Mouse (Mus musculus) E14TG2a.4 (cell line): Measurements from ENCODE around the gene Taf6.

Source experiments
- H3K27me3 ChIP-seq: 2 replicates; pipeline ENCODE4 v1.6.1; 2014; ENCODE audit warnings: low read length, control low read depth; ENCODE audit not compliant: insufficient read depth
- H3K36me3 ChIP-seq: 2 replicates; pipeline ENCODE4 v1.6.1; 2014; ENCODE audit warnings: low read length, control low read depth; ENCODE audit not compliant: insufficient read depth
- H3K4me1 ChIP-seq: replicated peaks from 2 replicates; pipeline ENCODE4 v1.6.1; 2014; ENCODE audit warnings: low read depth, low read length, control low read depth
- H3K4me3 ChIP-seq: replicated peaks from 2 replicates; pipeline ENCODE4 v1.5.1; 2014; ENCODE audit warnings: mild to moderate bottlenecking, low read length
- H3K9me3 ChIP-seq: 2 replicates; pipeline ENCODE4 v1.6.1; 2014; ENCODE audit warnings: low read length, control low read depth
- CTCF ChIP-seq: conservative IDR thresholded peaks from 2 replicates; pipeline ENCODE4 v1.5.1; 2014; ENCODE audit warnings: low read length
- NANOG ChIP-seq: IDR thresholded peaks from 2 replicates; pipeline ENCODE4 v1.6.1; 2014; ENCODE audit warnings: borderline replicate concordance, low read length, mixed read lengths
- POU5F1 ChIP-seq: IDR thresholded peaks from 2 replicates; pipeline ENCODE4 v1.6.1; 2014; ENCODE audit warnings: low read length, borderline replicate concordance

The Taf6 gene

DNA sequence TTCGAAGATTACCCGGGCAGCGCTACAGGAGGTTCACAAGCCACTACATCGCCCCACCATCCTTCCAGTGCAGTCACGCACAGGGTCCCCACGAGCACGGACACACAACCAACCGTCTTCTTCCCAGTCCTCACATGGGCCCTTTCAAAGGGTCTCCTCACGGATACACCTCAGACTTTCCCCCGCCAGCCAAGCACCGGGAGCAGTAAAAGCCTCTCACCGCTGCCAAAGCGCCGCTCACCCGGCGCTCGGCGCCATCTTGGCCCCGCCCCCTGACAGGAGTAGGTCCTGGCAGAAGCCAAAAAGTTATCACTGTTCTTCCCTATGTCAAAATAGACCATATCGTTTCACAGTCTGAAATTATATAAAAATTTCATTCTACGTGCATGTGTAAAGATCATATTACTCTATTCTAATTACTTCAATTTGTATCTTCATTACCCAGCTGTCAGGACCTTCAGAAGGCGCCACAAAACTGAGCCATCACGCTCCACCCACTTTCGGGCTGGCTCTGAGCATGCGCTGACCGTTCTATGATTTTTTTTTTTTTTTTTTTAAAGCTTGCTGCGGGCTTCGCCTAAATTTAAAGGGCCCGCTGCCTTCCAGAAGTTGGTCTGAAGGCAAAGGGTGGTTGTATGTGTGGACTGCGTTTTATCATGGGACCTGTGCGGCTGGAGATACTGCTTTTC, at the start of gene Taf6, which contains the start of gene Cnpy4:
Taf6 (minus strand) TSS at position 502 of the 689 bp plus-strand sequence.
Cnpy4 (plus strand) TSS at position 536 of the 689 bp plus-strand sequence.
- H3K4me3 ChIP-seq = peak within 1 kb of the TSS; percentile 95
- no peaks in the 10 kb centered on the region for H3K27me3 ChIP-seq
- H3K36me3 ChIP-seq = peaks cover 56% of the 10 kb centered on the region
- H3K4me1 ChIP-seq = peaks cover 59% of the 10 kb centered on the region
- H3K9me3 ChIP-seq = no peaks in the 10 kb centered on the region
- no peak for TF ChIP-seq NANOG
- no peak for TF ChIP-seq POU5F1
- TF ChIP-seq CTCF = no peak

DNA sequence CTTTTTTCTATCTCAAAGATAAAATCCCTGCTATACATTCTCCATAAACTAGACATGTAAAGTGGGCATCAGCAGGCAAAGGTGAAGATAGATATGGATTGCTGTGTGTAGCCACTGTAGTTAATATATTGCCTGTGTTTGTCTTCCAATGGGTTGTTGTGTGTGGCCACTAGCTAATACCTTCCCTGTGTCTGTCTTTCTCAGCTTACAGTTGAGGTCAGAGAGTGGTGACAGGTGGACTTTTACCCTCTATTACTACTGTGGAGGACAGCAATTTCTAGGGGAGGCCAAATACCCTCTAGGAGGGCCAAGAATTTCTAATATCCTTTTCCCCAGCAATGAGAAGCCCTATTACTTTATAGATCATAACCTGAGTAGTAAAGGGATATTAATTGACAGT, 47.0 kb upstream of the Taf6 start:
- no peak overlapping the region for H3K4me3 ChIP-seq
- no peaks in the 10 kb centered on the region for H3K9me3 ChIP-seq
- H3K27me3 ChIP-seq = no peaks in the 10 kb centered on the region
- H3K36me3 ChIP-seq = no peaks in the 10 kb centered on the region
- H3K4me1 ChIP-seq = no peaks in the 10 kb centered on the region
- TF ChIP-seq POU5F1 (no peak), CTCF (no peak), NANOG (no peak)

DNA sequence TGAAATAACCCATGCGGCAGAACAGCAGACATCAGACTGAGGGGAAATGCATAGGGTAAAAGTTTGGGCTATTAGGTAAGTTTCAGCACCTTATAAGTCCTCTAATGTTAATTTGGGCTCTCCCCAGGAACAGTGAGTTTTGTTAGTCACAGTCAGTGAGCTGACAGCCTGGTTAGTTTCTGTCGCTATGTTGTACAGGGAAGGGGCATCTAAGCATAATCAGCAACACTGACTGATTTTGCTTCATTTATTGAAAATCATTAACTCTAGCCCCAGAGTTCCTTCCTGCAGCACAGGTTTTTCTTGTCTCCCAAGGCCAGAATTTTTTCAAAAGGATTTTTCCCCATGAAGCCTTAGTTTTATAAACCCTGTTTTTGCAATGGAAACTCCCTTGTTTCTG, 46.5 kb upstream of the Taf6 start:
- Histone ChIP-seq H3K4me3 (no peak overlapping the region), H3K27me3 (no peaks in the 10 kb centered on the region), H3K36me3 (no peaks in the 10 kb centered on the region), H3K9me3 (no peaks in the 10 kb centered on the region), H3K4me1 (no peaks in the 10 kb centered on the region)
- no peak for TF ChIP-seq CTCF
- no peak for TF ChIP-seq POU5F1
- no peak for TF ChIP-seq NANOG

DNA sequence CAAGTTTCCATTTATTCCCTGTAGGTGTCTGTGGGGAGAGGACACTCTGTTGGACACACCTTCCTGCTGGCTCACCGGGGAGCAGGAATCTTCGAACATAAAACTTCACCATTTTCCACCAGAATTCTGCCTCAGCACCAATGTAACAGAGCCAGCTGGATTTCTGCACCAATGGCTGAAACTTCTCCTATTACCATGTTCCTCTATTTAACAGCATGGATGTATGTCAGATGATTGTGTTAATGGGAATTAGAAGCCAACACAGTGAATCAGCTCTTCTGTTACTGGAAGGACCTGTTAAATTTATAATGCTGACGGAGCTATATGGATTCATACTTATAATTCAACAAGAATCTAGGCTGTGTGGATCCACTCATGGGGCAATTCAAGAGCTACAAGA, 42.3 kb upstream of the Taf6 start:
- H3K36me3 ChIP-seq = no peaks in the 10 kb centered on the region
- H3K27me3 ChIP-seq = no peaks in the 10 kb centered on the region
- H3K4me1 ChIP-seq = no peaks in the 10 kb centered on the region
- no peaks in the 10 kb centered on the region for H3K9me3 ChIP-seq
- no peak for TF ChIP-seq CTCF
- TF ChIP-seq NANOG = no peak
- TF ChIP-seq POU5F1 = no peak
- H3K4me3 ChIP-seq = no peak overlapping the region

DNA sequence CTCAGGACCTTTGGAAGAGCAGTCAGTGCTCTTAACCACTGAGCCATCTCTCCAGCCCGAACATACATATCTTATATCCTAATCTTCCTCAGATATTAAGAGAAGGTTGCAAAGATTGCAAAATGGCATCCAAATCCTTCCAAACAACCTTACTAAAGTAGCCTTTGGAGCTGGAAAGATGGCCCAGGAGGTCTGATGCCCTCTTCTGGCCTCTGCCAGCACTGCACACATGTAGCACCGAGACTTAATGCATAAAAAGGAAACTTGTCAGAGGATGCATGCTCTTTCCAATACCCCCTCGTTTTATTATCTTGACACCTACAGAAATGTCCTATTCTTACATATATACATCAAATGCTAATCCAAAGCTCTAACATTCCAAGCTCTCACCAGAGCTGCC, 40.8 kb upstream of the Taf6 start:
- Histone ChIP-seq H3K27me3 (no peaks in the 10 kb centered on the region), H3K9me3 (no peaks in the 10 kb centered on the region), H3K36me3 (no peaks in the 10 kb centered on the region), H3K4me3 (no peak overlapping the region), H3K4me1 (no peaks in the 10 kb centered on the region)
- TF ChIP-seq POU5F1 (no peak), CTCF (peak; percentile 99)

DNA sequence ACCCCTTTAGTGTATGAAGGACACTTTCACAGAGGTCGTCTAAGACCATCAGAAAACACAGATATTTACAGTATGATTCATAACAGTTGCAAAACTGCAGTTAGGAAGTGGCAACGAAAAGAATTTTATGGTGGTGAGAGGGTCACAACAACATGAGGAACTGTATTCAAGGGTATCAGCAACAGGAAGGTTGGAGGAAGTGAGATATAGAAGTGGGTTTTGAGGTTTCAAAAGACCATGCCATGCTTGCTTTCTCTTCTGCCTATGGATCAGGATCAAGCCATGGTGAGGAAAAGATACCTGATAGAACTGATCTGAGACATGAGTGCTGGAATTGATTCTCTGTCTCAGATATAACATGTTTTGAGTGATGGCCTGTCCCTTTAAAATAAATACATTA, 40.1 kb upstream of the Taf6 start:
- no peaks in the 10 kb centered on the region for H3K9me3 ChIP-seq
- H3K36me3 ChIP-seq = no peaks in the 10 kb centered on the region
- no peak overlapping the region for H3K4me3 ChIP-seq
- H3K4me1 ChIP-seq = no peaks in the 10 kb centered on the region
- TF ChIP-seq CTCF (no peak), POU5F1 (no peak), NANOG (no peak)
- no peaks in the 10 kb centered on the region for H3K27me3 ChIP-seq

DNA sequence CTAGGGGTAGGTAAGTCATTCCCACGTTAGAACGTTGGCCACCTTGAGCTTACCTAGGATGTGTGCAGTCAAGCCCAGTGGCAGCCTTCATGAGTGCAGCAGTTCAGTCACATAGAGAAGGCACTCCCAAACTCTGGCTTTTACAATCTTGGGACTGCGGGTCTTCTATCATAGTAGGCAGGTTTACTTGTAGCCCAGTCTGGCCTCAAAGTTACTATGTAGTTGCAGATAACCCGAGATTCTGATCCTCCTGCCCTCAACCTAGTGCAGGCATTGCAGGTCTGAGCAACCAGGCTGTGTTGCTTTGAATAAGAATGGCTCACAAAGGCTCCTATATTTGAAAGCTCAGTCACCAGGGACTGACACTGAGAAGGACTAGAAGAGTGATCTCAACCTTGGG, 39.2 kb upstream of the Taf6 start:
- Histone ChIP-seq H3K9me3 (no peaks in the 10 kb centered on the region), H3K27me3 (no peaks in the 10 kb centered on the region), H3K4me3 (no peak overlapping the region), H3K36me3 (no peaks in the 10 kb centered on the region), H3K4me1 (no peaks in the 10 kb centered on the region)
- TF ChIP-seq CTCF = no peak
- TF ChIP-seq POU5F1 = no peak
- no peak for TF ChIP-seq NANOG

DNA sequence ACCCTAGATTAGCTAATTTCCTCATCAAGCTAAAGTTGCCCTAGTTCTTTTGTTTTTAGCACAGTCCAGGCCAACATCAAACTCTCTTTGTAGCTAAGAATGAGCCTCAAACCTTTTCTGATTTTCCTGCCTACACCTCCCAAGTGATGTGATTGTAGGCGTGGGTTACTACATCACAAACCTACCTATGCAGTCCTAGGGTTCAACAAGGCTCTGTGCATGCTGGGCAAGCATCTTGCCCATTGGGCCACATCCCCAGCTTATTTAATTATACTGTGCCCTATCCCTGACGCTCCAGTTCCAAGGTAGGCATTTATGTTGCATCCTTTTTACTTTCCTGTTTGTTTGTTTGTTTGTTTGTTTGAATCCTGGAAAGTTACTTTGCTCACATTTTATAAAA, 38.4 kb upstream of the Taf6 start, which contains the start of gene Nxpe5:
Nxpe5 (plus strand) TSS at position 199 of the 400 bp plus-strand sequence.
- no peaks in the 10 kb centered on the region for H3K4me1 ChIP-seq
- H3K27me3 ChIP-seq = no peaks in the 10 kb centered on the region
- H3K36me3 ChIP-seq = no peaks in the 10 kb centered on the region
- no peaks in the 10 kb centered on the region for H3K9me3 ChIP-seq
- TF ChIP-seq NANOG (no peak), CTCF (no peak), POU5F1 (no peak)
- no peak within 1 kb of the TSS for H3K4me3 ChIP-seq

DNA sequence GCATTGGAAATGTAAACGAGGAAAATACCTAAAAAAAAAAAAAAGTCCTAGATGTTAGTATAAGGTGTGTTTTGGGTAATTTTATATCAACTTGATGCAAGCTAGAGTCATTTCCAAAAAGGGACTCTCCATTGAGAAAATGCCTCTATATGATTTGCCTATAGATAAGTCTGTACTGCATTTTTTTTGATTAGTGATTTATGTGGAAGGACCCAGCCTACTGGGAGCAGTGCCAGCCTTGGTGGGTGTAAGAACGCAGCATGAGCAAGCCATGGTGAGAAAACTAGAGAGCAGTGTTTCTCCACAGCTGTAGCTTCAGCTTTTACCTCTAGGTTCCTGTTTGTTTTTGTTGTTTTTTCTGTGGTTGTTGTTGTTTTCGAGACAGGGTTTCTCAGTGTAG, 36.0 kb upstream of the Taf6 start:
- Histone ChIP-seq H3K27me3 (no peaks in the 10 kb centered on the region), H3K4me3 (no peak overlapping the region)

More for the DNA sequence above, 36.0 kb upstream of the Taf6 start:
- Histone ChIP-seq H3K4me1 (no peaks in the 10 kb centered on the region), H3K9me3 (no peaks in the 10 kb centered on the region), H3K36me3 (no peaks in the 10 kb centered on the region)
- TF ChIP-seq NANOG (no peak), CTCF (no peak), POU5F1 (no peak)
